In genomic region chr16:22508936-22509563, GRCm38 (mm10) we compare ENCODE assay signal across 9 mouse cellular contexts.
DNase-seq lines count a peak whose midpoint lies in the region.
"Had no signal": no experiment of that assay in that cellular context is flagged by ENCODE, and none has a peak within 500 bp of the region (broad histone marks: within the 10 kb centered on the region; RNA-seq: fewer than 3 reads in every experiment).

No protein-coding gene starts in this region.

- peak; percentile 61 for DNase-seq in layer of hippocampus, adult 11-12 months (ENCODE audit: low spot score)
- DNase-seq in layer of hippocampus, postnatal 25 days (ENCODE audit: extremely low spot score in 1 of 2, low spot score in 1 of 2): no peak
- DNase-seq in retina, postnatal 1 day: peak; percentile 67
- no peak for DNase-seq in retina, embryonic 14.5 days (ENCODE audit: low spot score)
- peak; percentile 41 to 76 for DNase-seq in layer of hippocampus, postnatal 14 days (ENCODE audit: low spot score in 2 of 2)
- peak; percentile 50 for DNase-seq in telencephalon, adult 2 months (ENCODE audit: low read depth, low spot score)
- no peak for DNase-seq in adrenal gland, adult 18-20 months (ENCODE audit: low spot score in 2 of 2)
- DNase-seq: embryo, embryonic 11 days; kidney, postnatal 10 days had no signal

Comparison
In these comparisons a context has a peak if more than half of its experiments do, and no peak if none do; other contexts are left out.
1. DNase-seq: peak in layer of hippocampus, adult 11-12 months (single experiment), retina, postnatal 1 day (single experiment), layer of hippocampus, postnatal 14 days (2 of 2) and telencephalon, adult 2 months (single experiment); none in layer of hippocampus, postnatal 25 days (0 of 2), retina, embryonic 14.5 days (single experiment) and adrenal gland, adult 18-20 months (0 of 2).